Mouse (Mus musculus): Measurements from ENCODE around the gene Vmn1r124.
"Not testable (repeated sequence)": the region's sequence is repeated elsewhere in the genome, so short reads cannot be mapped to it uniquely, and the experiment has no call there.

The Vmn1r124 gene

DNA sequence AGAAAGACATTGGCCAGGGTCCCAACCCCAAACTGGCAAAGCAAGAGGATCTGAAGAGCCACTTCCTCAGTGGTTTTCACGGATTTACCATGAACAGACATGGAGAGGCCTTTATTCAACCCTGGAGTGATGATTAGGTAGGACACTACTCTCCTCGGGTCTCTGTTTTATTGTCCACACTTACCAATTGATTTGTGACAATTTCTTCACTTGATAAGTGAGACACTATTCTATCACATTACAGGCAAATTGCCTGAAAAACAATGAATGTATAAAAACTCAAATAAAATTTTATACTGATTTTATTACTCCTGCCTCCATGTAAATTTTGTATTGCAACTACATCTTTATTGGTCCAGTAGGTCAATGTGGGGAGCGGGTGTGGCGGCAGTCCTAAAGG lies at the start of gene Vmn1r124:
TSS of gene Vmn1r124 (minus strand) at position 101 of the 400 bp plus-strand sequence.
- DNase-seq (ENCODE audit: inconsistent age in 2 of 2, low spot score in 1 of 2) = not testable (repeated sequence)

DNA sequence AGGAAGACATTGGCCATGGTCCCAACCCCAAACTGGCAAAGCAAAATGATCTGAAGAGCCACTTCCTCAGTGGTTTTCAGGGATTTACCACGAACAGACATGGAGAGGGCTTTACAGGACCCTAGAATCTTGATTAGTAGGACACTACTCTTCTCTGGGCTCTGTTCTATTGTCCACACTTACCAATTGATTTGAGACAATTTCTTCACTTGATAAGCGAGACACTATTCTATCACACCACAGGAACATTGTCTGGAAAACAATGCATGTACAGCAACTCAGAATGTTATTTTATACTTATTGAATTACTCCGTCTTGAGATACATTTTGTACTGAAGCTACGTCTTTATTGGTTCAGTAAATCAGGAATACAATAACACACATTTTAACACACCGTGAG lies 41.0 kb upstream of the Vmn1r124 start, which contains the start of gene Vmn1r126:
TSS of gene Vmn1r126 (minus strand) at position 101 of the 400 bp plus-strand sequence.
- not testable (repeated sequence) for DNase-seq (ENCODE audit: inconsistent age in 2 of 2, low spot score in 1 of 2)

DNA sequence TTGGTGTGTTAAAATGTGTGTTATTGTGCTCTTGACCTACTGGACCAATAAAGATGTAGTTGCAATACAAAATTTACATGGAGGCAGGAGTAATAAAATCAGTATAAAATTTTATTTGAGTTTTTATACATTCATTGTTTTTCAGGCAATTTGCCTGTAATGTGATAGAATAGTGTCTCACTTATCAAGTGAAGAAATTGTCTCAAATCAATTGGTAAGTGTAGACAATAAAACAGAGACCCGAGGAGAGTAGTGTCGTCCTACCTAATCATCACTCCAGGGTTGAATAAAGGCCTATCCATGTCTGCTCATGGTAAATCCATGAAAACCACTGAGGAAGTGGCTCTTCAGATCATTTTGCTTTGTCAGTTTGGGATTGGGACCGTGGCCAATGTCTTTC lies 11.5 kb upstream of the Vmn1r124 start, which contains the start of gene Vmn1r125:
TSS of gene Vmn1r125 (plus strand) at position 301 of the 400 bp plus-strand sequence.
- DNase-seq (ENCODE audit: inconsistent age in 2 of 2, low spot score in 1 of 2) = not testable (repeated sequence)

Data from adrenal gland, adult (tissue).